Mouse (Mus musculus) embryonic facial prominence, embryonic 14.5 days (tissue): ENCODE measurements around the gene Pacsin3. TPM values are rescaled to one million over a fixed set of nuclear protein-coding genes. Genes with fewer than 3 reads are reported as not detected.
A peak's percentile ranks its signal among the peaks of the same experiment; 100 is the strongest.

Source experiments
- ATAC-seq: fragments of 200-750 bp; cut with Nextera tagmentation; 2 replicates; pipeline ENCODE4 v1.8.0; 2017; ENCODE audit warnings: low read depth, moderate number of reproducible peaks, moderate TSS enrichment
- DNase-seq: peaks from one replicate; pipeline ENCODE4 v3.0.0-alpha.2; 2015; ENCODE audit warnings: low spot score
- H3K27ac ChIP-seq: fragments of 300-500 bp; sonication (generic); replicated peaks from 2 replicates; pipeline ENCODE4 v1.5.1; 2014; ENCODE audit warnings: low read depth, mild to moderate bottlenecking, low read length, moderate library complexity
- H3K27me3 ChIP-seq: fragments of 300-500 bp; sonication (generic); replicated peaks from 2 replicates; pipeline ENCODE4 v1.6.1; 2014; ENCODE audit warnings: low read length; ENCODE audit not compliant: control insufficient read depth, insufficient read depth
- H3K36me3 ChIP-seq: fragments of 300-500 bp; sonication (generic); 2 replicates; pipeline ENCODE4 v1.6.1; 2014; ENCODE audit warnings: low read length, mixed read lengths; ENCODE audit not compliant: control insufficient read depth, insufficient read depth
- H3K4me1 ChIP-seq: fragments of 300-500 bp; sonication (generic); 2 replicates; pipeline ENCODE4 v1.6.1; 2014; ENCODE audit warnings: antibody characterized with exemption, low read length; ENCODE audit not compliant: control insufficient read depth, insufficient read depth
- H3K4me2 ChIP-seq: fragments of 300-500 bp; sonication (generic); 2 replicates; pipeline ENCODE4 v1.6.1; 2014; ENCODE audit warnings: low read depth, mild to moderate bottlenecking, low read length, moderate library complexity, mixed read lengths
- H3K4me3 ChIP-seq: fragments of 300-500 bp; sonication (generic); 2 replicates; pipeline ENCODE4 v1.5.1; 2014; ENCODE audit warnings: low read depth, mild to moderate bottlenecking, low read length
- H3K9ac ChIP-seq: fragments of 300-500 bp; sonication (generic); 2 replicates; pipeline ENCODE4 v1.6.1; 2014; ENCODE audit warnings: low read depth, mild to moderate bottlenecking, low read length, moderate library complexity, mixed read lengths
- H3K9me3 ChIP-seq: fragments of 300-500 bp; sonication (generic); 2 replicates; pipeline ENCODE4 v1.6.1; 2016; ENCODE audit warnings: low read length; ENCODE audit not compliant: control insufficient read depth
- WGBS: fragments of 180-500 bp; shearing (Covaris S2); extraction: QIAGEN DNeasy Blood & Tissue Kit; methylation state at CpG from one replicate; pipeline ENCODE4 v1.1.7; 2014; 5-methylcytosine and 5-hydroxymethylcytosine counted together
- polyA plus RNA-seq: library from polyadenylated mRNA; unstranded; fragments of >200 nt; fragmentation: Nextera tagmentation; extraction: Ambion mirVana; gene quantifications from 2 replicates; pipeline ENCODE4 v1.2.1, GENCODE M21; 2014

Pacsin3 gene
- polyA plus RNA-seq, 1 experiment from 2014 or later: 64.3 TPM

GRCm38 (mm10) chr2:91268042-91268441 is 12.3 kb downstream of the Pacsin3 start:
- Histone ChIP-seq H3K36me3 (peaks cover 75% of the 10 kb centered on the region), H3K9ac (no peak overlapping the region), H3K9me3 (no peaks in the 10 kb centered on the region), H3K27ac (no peak overlapping the region), H3K4me2 (no peak overlapping the region), H3K27me3 (no peaks in the 10 kb centered on the region), H3K4me3 (no peak overlapping the region), H3K4me1 (peaks cover 8% of the 10 kb centered on the region; the same call in 1 of the 2 replicates)
- 100% methylated on average over 3 of the region's 3 CpGs for WGBS
- no peak for DNase-seq
- no peak for ATAC-seq

- H3K27me3 ChIP-seq: no peaks in the 10 kb centered on the region
- ATAC-seq: no peak
- WGBS: 76% methylated on average over 2 of the region's 2 CpGs
These were observed 13.0 kb downstream of the Pacsin3 start for GRCm38 (mm10) chr2:91268706-91269105.

GRCm38 (mm10) chr2:91269687-91270133 is 14.0 kb downstream of the Pacsin3 start:
- WGBS: 88% methylated on average over 8 of the region's 8 CpGs
- 0 out of 2 replicates have a peak, but pooled peaks cover 3% of the 10 kb centered on the region for H3K4me1 ChIP-seq
- no peak for DNase-seq
- H3K36me3 ChIP-seq: peaks cover 78% of the 10 kb centered on the region
- no peak overlapping the region for H3K4me3 ChIP-seq
- no peaks in the 10 kb centered on the region for H3K27me3 ChIP-seq
- no peak overlapping the region for H3K27ac ChIP-seq
- no peak for ATAC-seq
- H3K9me3 ChIP-seq: no peaks in the 10 kb centered on the region
- no peak overlapping the region for H3K9ac ChIP-seq
- no peak overlapping the region for H3K4me2 ChIP-seq

More at GRCm38 (mm10) chr2:91268706-91269105, 13.0 kb downstream of the Pacsin3 start:
- Histone ChIP-seq H3K4me3 (no peak overlapping the region), H3K9me3 (no peaks in the 10 kb centered on the region), H3K4me1 (peaks cover 8% of the 10 kb centered on the region; the same call in 1 of the 2 replicates), H3K4me2 (no peak overlapping the region), H3K27ac (no peak overlapping the region), H3K9ac (no peak overlapping the region), H3K36me3 (peaks cover 75% of the 10 kb centered on the region)
- DNase-seq: no peak

- whole genome bisulfite sequencing: 30% methylated on average over 10 of the region's 10 CpGs
- Histone ChIP-seq H3K4me1 (no peaks in the 10 kb centered on the region), H3K27ac (no peak overlapping the region), H3K36me3 (peaks cover 33% of the 10 kb centered on the region), H3K9me3 (no peaks in the 10 kb centered on the region), H3K9ac (no peak overlapping the region), H3K4me2 (no peak overlapping the region), H3K4me3 (no peak overlapping the region), H3K27me3 (no peaks in the 10 kb centered on the region)
- DNase-seq (peak; percentile 77), ATAC-seq (peak; percentile 68)
These were observed 23.1 kb downstream of the Pacsin3 start for GRCm38 (mm10) chr2:91278749-91279371.

GRCm38 (mm10) chr2:91279372-91279755 is 23.6 kb downstream of the Pacsin3 start:
- Histone ChIP-seq H3K9me3 (no peaks in the 10 kb centered on the region), H3K27ac (no peak overlapping the region), H3K36me3 (peaks cover 28% of the 10 kb centered on the region), H3K27me3 (no peaks in the 10 kb centered on the region), H3K4me1 (no peaks in the 10 kb centered on the region), H3K4me3 (no peak overlapping the region), H3K9ac (no peak overlapping the region), H3K4me2 (no peak overlapping the region)
- ATAC-seq (no peak), DNase-seq (no peak)
- 62% methylated on average over 2 of the region's 2 CpGs for WGBS

GRCm38 (mm10) chr2:91281366-91281765 is 25.6 kb downstream of the Pacsin3 start:
- 46% methylated on average over 5 of the region's 5 CpGs for WGBS
- Histone ChIP-seq H3K4me3 (no peak overlapping the region), H3K4me1 (no peaks in the 10 kb centered on the region), H3K36me3 (peaks cover 8% of the 10 kb centered on the region), H3K9me3 (no peaks in the 10 kb centered on the region), H3K4me2 (no peak overlapping the region), H3K27ac (no peak overlapping the region), H3K9ac (no peak overlapping the region), H3K27me3 (no peaks in the 10 kb centered on the region)
- DNase-seq: peak; percentile 61
- peak; percentile 33; the same call in 1 of the 2 replicates for ATAC-seq

GRCm38 (mm10) chr2:91283972-91284371 is 28.2 kb downstream of the Pacsin3 start:
- H3K4me2 ChIP-seq: no peak overlapping the region
- H3K4me3 ChIP-seq: no peak overlapping the region
- no peak for DNase-seq
- no peaks in the 10 kb centered on the region for H3K4me1 ChIP-seq
- no peaks in the 10 kb centered on the region for H3K9me3 ChIP-seq
- no peak for ATAC-seq
- WGBS: 78% methylated on average over 3 of the region's 3 CpGs
- no peak overlapping the region for H3K27ac ChIP-seq
- H3K36me3 ChIP-seq: no peaks in the 10 kb centered on the region
- no peaks in the 10 kb centered on the region for H3K27me3 ChIP-seq
- no peak overlapping the region for H3K9ac ChIP-seq

GRCm38 (mm10) chr2:91284375-91285199 is 28.8 kb downstream of the Pacsin3 start:
- H3K27me3 ChIP-seq: no peaks in the 10 kb centered on the region
- peak; percentile 46 for DNase-seq
- H3K36me3 ChIP-seq: no peaks in the 10 kb centered on the region
- 53% methylated on average over 13 of the region's 13 CpGs for WGBS
- H3K9ac ChIP-seq: no peak overlapping the region
- no peak overlapping the region for H3K4me3 ChIP-seq
- H3K27ac ChIP-seq: peak overlapping the region; percentile 46; the same call in 1 of the 2 replicates
- no peaks in the 10 kb centered on the region for H3K9me3 ChIP-seq
- H3K4me2 ChIP-seq: no peak overlapping the region
- no peak for ATAC-seq
- no peaks in the 10 kb centered on the region for H3K4me1 ChIP-seq
